ENCODE assay signal across 8 mouse cellular contexts in genomic region chr16:89985702-89986481, GRCm38 (mm10).
DNase-seq lines count a peak whose midpoint lies in the region; ATAC-seq and TF ChIP-seq lines count a peak whose summit lies in the region.

No protein-coding gene starts in this region.

- no peaks in the 10 kb centered on the region for H3K27me3 ChIP-seq in lung, embryonic 14.5 days (ENCODE audit: insufficient read depth, low read length)
- no peaks in the 10 kb centered on the region for H3K27me3 ChIP-seq in heart, embryonic 12.5 days (replicated peaks)

- no peaks in the 10 kb centered on the region for H3K4me1 ChIP-seq in lung, embryonic 14.5 days (ENCODE audit: insufficient read depth)
- H3K4me1 ChIP-seq in heart, embryonic 12.5 days (replicated peaks), result peaks cover 22% of the 10 kb centered on the region

- 40% methylated on average over 20 of the region's 20 CpGs for WGBS in lung, embryonic 14.5 days
- WGBS in heart, embryonic 12.5 days, result 39% methylated on average over 20 of the region's 20 CpGs

- H3K4me3 ChIP-seq in lung, embryonic 14.5 days (ENCODE audit: low read depth, low read length), result no peak overlapping the region
- H3K4me3 ChIP-seq in heart, embryonic 12.5 days, result no peak overlapping the region
- no peak overlapping the region for H3K4me3 ChIP-seq in gastrocnemius, adult 2 months

- no peaks in the 10 kb centered on the region for H3K36me3 ChIP-seq in lung, embryonic 14.5 days (ENCODE audit: insufficient read depth)
- H3K36me3 ChIP-seq in heart, embryonic 12.5 days, result no peaks in the 10 kb centered on the region

- no peak for TF ChIP-seq CTCF in lung, embryonic 14.5 days (IDR thresholded peaks at IDR 0.05; ENCODE audit: low read depth)
- no peak for TF ChIP-seq CTCF in gastrocnemius, adult 2 months (IDR thresholded peaks at IDR 0.05)

- peak; percentile 71 for ATAC-seq in lung, embryonic 14.5 days (ENCODE audit: insufficient read depth)
- ATAC-seq in heart, embryonic 12.5 days (ENCODE audit: insufficient number of reproducible peaks, low FRiP score), result peak; percentile 49
- ATAC-seq in monocyte, adult 5-6 weeks (replicated peaks; ENCODE audit: insufficient number of reproducible peaks, low FRiP score, low TSS enrichment, poor library complexity, severe bottlenecking), result peak; percentile 54; the same call in 1 of the 2 replicates

- H3K4me2 ChIP-seq in lung, embryonic 14.5 days, result no peak overlapping the region
- peak overlapping the region; percentile 1; the same call in 1 of the 2 replicates for H3K4me2 ChIP-seq in heart, embryonic 12.5 days

- peak; percentile 47 for DNase-seq in lung, embryonic 14.5 days
- no peak for DNase-seq in lung, adult 18-20 months
- DNase-seq in T-cell, adult 2 months (ENCODE audit: low spot score), result peak; percentile 77
- DNase-seq in gastrocnemius, adult 2 months, result no peak
- DNase-seq in embryo, embryonic 11 days, result no peak
- DNase-seq in urinary bladder, postnatal 36 days (ENCODE audit: low spot score in 2 of 2), result no peak

- no peak overlapping the region for H3K27ac ChIP-seq in lung, embryonic 14.5 days (ENCODE audit: low read depth)
- peak overlapping the region; percentile 24; the same call in 1 of the 2 replicates for H3K27ac ChIP-seq in heart, embryonic 12.5 days (ENCODE audit: poor library complexity, severe bottlenecking)
- H3K27ac ChIP-seq in gastrocnemius, adult 2 months, result no peak overlapping the region

- H3K9ac ChIP-seq in lung, embryonic 14.5 days, result no peak overlapping the region
- H3K9ac ChIP-seq in heart, embryonic 12.5 days, result no peak overlapping the region

- intact Hi-C loops in gastrocnemius, adult 2 months (cut with DNase I), result no loop called here

- no peaks in the 10 kb centered on the region for H3K9me3 ChIP-seq in lung, embryonic 14.5 days (ENCODE audit: low read depth, low read length)
- no peaks in the 10 kb centered on the region for H3K9me3 ChIP-seq in heart, embryonic 12.5 days (replicated peaks)

Comparison
In these comparisons a context has a peak if more than half of its experiments do, and no peak if none do; other contexts are left out.
1. DNase-seq: peak in lung, embryonic 14.5 days (single experiment) and T-cell, adult 2 months (single experiment); none in lung, adult 18-20 months (0 of 2), gastrocnemius, adult 2 months (single experiment), embryo, embryonic 11 days (single experiment) and urinary bladder, postnatal 36 days (0 of 2).
2. Peak in every context shown above with its lines, with median percentiles within 50 percentile points of each other: ATAC-seq.